Mouse (Mus musculus): Measurements from ENCODE around the gene Il23a. TPM values are rescaled to one million over a fixed set of nuclear protein-coding genes. Genes with fewer than 3 reads are reported as not detected.

Gene Il23a
- not detected for polyA plus RNA-seq (2014; fragmentation: Illumina TruSeq; extraction: RNeasy Lipid Tissue Mini Kit (QIAGEN cat#74804); ENCODE audit: low read depth, low replicate concordance)

DNA sequence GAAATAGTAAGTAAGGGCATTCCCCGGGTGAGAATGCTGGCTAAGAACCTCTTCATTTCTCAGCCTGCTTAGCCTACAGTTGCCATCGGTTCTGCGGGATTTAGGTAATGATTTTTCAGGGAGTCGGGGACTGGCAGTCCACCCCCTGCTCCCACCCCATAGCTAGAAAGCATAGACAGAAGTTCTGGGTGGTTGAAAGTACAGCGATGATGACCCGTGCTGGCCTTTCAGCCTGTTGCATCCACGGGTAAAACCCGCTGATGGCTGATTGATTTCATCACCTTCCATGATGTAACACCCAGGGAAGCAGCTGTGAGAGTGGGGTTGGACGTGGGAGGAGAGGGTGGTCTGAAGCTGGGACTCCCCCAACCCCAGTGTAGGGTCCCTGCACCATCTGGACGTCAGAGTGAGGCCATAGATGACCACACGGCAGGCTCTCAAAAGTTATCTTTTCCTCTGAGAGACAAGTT is at the start of gene Il23a:
Gene Il23a (minus strand): TSS at position 51 of the 470 bp plus-strand sequence.

GRCm38 (mm10) chr10:128337306-128338181 is 39.0 kb upstream of the Il23a start, which contains the start of gene Cs:
Gene Cs, plus strand, starts transcription at chr10:128337734.

DNA sequence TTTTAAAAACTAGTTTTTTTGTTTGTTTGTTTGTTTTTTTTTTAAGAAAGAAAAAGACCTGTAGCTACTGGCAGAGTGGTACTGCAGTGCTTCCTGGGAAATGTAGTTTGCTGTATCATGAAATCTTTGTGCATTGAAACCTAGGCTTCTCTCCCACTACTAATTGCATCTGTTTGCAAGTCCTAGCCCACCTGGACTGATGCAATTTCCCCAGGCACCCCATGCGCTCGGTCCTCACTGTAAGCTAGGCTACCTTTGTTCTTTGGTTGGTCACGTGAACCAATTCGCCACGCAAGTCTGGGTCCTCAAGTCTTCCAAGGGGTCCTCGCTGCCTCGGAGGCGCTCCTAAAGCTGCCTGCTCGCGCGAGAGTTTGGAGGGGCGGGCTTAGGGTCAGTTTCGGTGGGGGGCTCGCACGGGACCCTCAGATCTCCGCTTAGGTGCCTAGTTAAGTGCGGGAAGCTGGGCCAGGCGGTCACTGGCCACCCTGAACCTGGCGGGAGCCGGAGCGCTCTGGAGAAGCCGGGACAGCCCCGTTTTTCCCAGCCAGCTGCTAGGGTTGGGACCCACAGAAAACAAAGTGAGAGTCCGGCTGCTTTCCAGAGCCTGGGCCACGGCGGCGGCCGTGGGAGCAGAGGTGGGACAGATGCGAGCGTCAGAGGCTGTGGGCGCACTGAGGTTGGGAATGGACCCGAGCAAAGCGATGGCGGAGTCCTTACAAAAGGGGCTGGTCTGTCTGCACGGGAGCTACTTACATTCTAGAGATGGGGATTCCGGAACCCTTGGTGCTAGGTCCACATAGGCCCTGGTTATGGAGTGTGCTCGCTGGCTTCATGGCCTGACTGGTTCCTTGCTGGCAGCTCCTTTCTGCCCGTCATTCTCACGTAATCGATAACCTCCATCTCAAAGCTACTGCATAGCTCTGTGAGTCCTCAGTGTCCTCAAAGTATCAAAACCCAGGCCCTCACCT is 23.9 kb upstream of the Il23a start, which contains the start of gene Cnpy2:
Gene Cnpy2 (plus strand): TSS at position 319 of the 968 bp plus-strand sequence.

DNA sequence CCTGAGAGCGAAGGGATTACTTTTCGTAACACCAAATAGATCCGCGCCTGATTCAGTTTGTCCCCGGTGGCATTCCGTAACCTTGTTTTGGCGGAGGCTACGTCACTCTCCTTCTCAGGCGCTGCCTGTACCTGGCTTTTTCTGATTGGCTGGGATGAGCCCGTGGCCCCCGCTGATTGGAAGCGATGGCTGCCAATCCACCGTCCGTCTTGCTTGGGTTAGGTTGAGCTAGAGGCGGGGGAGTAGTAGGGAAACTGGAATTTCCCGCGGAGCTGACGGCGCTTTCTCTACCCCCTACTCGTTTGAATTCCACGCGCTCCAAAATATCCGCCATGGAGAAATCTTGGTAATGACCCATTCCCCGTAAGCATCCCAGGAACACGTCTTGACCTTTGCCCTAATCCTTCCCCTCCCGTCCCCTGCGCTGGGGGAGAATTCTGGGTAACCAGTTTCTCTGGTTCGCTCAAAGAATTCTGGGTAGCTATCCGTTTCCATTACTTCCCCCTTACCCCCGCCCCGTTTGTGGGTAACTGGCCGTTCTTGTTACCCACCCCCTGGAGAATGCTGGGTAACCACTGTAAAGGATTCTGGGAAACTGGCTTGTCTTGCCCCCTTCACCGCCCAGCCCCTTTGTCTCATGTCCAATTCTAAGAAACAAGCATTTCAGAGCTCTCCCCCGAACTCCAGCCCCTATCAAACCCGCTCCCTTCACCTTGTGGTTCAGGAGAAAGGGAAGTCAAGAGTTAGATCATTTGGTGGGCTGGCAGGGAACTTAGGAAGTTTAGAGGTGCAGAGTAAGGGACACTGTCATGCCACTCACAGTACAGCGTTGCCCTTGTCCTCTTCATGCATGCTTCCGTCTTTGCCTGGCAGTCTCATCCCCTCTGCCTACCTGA is 4.8 kb upstream of the Il23a start, which contains the start of gene Pan2:
Gene Pan2 (plus strand): TSS at position 210 of the 896 bp plus-strand sequence.

GRCm38 (mm10) chr10:128270287-128270841 is 28.2 kb downstream of the Il23a start, which contains the start of gene Stat2:
Gene Stat2, plus strand, starts transcription at chr10:128270559.

GRCm38 (mm10) chr10:128268371-128268770 is 30.2 kb downstream of the Il23a start, which contains the start of gene Apof:
Gene Apof, plus strand, starts transcription at chr10:128268671.

DNA sequence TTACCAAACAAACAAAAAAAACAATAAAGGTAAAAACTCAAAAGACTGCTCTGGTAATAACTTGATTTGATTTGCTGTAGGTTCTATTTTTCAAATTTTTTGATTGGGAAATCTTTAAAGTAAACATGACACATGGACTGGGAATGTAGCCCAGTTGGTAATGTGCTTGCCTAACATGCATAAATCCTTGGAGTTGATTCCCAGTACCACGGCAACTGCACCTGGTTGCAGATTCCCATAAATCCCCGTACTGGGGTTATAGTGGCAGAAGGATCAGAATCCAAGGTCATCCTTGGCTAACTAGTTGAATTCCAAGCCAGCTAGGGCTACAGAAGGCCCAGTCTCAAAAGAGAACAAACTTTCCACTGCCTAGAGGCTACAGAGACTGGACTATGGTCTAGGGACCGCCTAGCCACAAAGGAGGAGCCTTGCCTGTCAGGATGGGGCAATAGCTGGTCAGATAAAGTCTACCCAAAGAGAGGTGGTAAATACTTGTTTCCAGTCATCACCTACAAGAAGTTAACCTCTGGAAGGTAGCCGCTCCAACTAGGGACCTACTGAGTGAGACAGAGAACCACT is 44.8 kb downstream of the Il23a start, which contains the start of gene Apon:
Gene Apon (plus strand): TSS at position 420 of the 579 bp plus-strand sequence.

Other genes with a start within 250 kb of the Il23a start
- 395 TPM for gene Ptges3, start 239.8 kb downstream of the Il23a start, polyA plus RNA-seq (2014; fragmentation: Illumina TruSeq; extraction: RNeasy Lipid Tissue Mini Kit (QIAGEN cat#74804); ENCODE audit: low read depth, low replicate concordance)
- 1,708 TPM for gene Atp5b, start 215.5 kb downstream of the Il23a start, polyA plus RNA-seq (2014; fragmentation: Illumina TruSeq; extraction: RNeasy Lipid Tissue Mini Kit (QIAGEN cat#74804); ENCODE audit: low read depth, low replicate concordance)
- gene Baz2a, start 207.2 kb downstream of the Il23a start, polyA plus RNA-seq (2014; fragmentation: Illumina TruSeq; extraction: RNeasy Lipid Tissue Mini Kit (QIAGEN cat#74804); ENCODE audit: low read depth, low replicate concordance) = 9.3 TPM
- 12.4 TPM for gene Rbms2, start 118.5 kb downstream of the Il23a start, polyA plus RNA-seq (2014; fragmentation: Illumina TruSeq; extraction: RNeasy Lipid Tissue Mini Kit (QIAGEN cat#74804); ENCODE audit: low read depth, low replicate concordance)
- gene Gls2, start 104.3 kb downstream of the Il23a start, polyA plus RNA-seq (2014; fragmentation: Illumina TruSeq; extraction: RNeasy Lipid Tissue Mini Kit (QIAGEN cat#74804); ENCODE audit: low read depth, low replicate concordance) = not detected
- 16.3 TPM for gene Spryd4, start 86.9 kb downstream of the Il23a start, polyA plus RNA-seq (2014; fragmentation: Illumina TruSeq; extraction: RNeasy Lipid Tissue Mini Kit (QIAGEN cat#74804); ENCODE audit: low read depth, low replicate concordance)
- not detected for gene Mip, start 72.9 kb downstream of the Il23a start, polyA plus RNA-seq (2014; fragmentation: Illumina TruSeq; extraction: RNeasy Lipid Tissue Mini Kit (QIAGEN cat#74804); ENCODE audit: low read depth, low replicate concordance)
- gene Timeless, start 66.7 kb downstream of the Il23a start, polyA plus RNA-seq (2014; fragmentation: Illumina TruSeq; extraction: RNeasy Lipid Tissue Mini Kit (QIAGEN cat#74804); ENCODE audit: low read depth, low replicate concordance) = 2.3 TPM
- not detected for gene Apon, start 44.7 kb downstream of the Il23a start, polyA plus RNA-seq (2014; fragmentation: Illumina TruSeq; extraction: RNeasy Lipid Tissue Mini Kit (QIAGEN cat#74804); ENCODE audit: low read depth, low replicate concordance)
- gene Apof, start 30.1 kb downstream of the Il23a start, polyA plus RNA-seq (2014; fragmentation: Illumina TruSeq; extraction: RNeasy Lipid Tissue Mini Kit (QIAGEN cat#74804); ENCODE audit: low read depth, low replicate concordance) = not detected
- gene Stat2, start 28.2 kb downstream of the Il23a start, polyA plus RNA-seq (2014; fragmentation: Illumina TruSeq; extraction: RNeasy Lipid Tissue Mini Kit (QIAGEN cat#74804); ENCODE audit: low read depth, low replicate concordance) = 3.6 TPM
- 4.8 TPM for gene Pan2, start 4.6 kb upstream of the Il23a start, polyA plus RNA-seq (2014; fragmentation: Illumina TruSeq; extraction: RNeasy Lipid Tissue Mini Kit (QIAGEN cat#74804); ENCODE audit: low read depth, low replicate concordance)
- 69.0 TPM for gene Cnpy2, start 23.7 kb upstream of the Il23a start, polyA plus RNA-seq (2014; fragmentation: Illumina TruSeq; extraction: RNeasy Lipid Tissue Mini Kit (QIAGEN cat#74804); ENCODE audit: low read depth, low replicate concordance)
- 106 TPM for gene Cs, start 39.0 kb upstream of the Il23a start, polyA plus RNA-seq (2014; fragmentation: Illumina TruSeq; extraction: RNeasy Lipid Tissue Mini Kit (QIAGEN cat#74804); ENCODE audit: low read depth, low replicate concordance)
- gene Coq10a, start 70.2 kb upstream of the Il23a start, polyA plus RNA-seq (2014; fragmentation: Illumina TruSeq; extraction: RNeasy Lipid Tissue Mini Kit (QIAGEN cat#74804); ENCODE audit: low read depth, low replicate concordance) = 8.7 TPM
- 4.6 TPM for gene Ankrd52, start 78.4 kb upstream of the Il23a start, polyA plus RNA-seq (2014; fragmentation: Illumina TruSeq; extraction: RNeasy Lipid Tissue Mini Kit (QIAGEN cat#74804); ENCODE audit: low read depth, low replicate concordance)
- 0.53 TPM for gene Slc39a5, start 102.5 kb upstream of the Il23a start, polyA plus RNA-seq (2014; fragmentation: Illumina TruSeq; extraction: RNeasy Lipid Tissue Mini Kit (QIAGEN cat#74804); ENCODE audit: low read depth, low replicate concordance)
- 18.4 TPM for gene Nabp2, start 112.7 kb upstream of the Il23a start, polyA plus RNA-seq (2014; fragmentation: Illumina TruSeq; extraction: RNeasy Lipid Tissue Mini Kit (QIAGEN cat#74804); ENCODE audit: low read depth, low replicate concordance)
- gene Rnf41, start 112.9 kb upstream of the Il23a start, polyA plus RNA-seq (2014; fragmentation: Illumina TruSeq; extraction: RNeasy Lipid Tissue Mini Kit (QIAGEN cat#74804); ENCODE audit: low read depth, low replicate concordance) = 4.9 TPM
- 47.7 TPM for gene Smarcc2, start 160.5 kb upstream of the Il23a start, polyA plus RNA-seq (2014; fragmentation: Illumina TruSeq; extraction: RNeasy Lipid Tissue Mini Kit (QIAGEN cat#74804); ENCODE audit: low read depth, low replicate concordance)
- 99.8 TPM for gene Myl6, start 195.4 kb upstream of the Il23a start, polyA plus RNA-seq (2014; fragmentation: Illumina TruSeq; extraction: RNeasy Lipid Tissue Mini Kit (QIAGEN cat#74804); ENCODE audit: low read depth, low replicate concordance)
- 0.40 TPM for gene Myl6b, start 199.9 kb upstream of the Il23a start, polyA plus RNA-seq (2014; fragmentation: Illumina TruSeq; extraction: RNeasy Lipid Tissue Mini Kit (QIAGEN cat#74804); ENCODE audit: low read depth, low replicate concordance)
- 2.3 TPM for gene Esyt1, start 227.1 kb upstream of the Il23a start, polyA plus RNA-seq (2014; fragmentation: Illumina TruSeq; extraction: RNeasy Lipid Tissue Mini Kit (QIAGEN cat#74804); ENCODE audit: low read depth, low replicate concordance)
- gene Zc3h10, start 249.0 kb upstream of the Il23a start, polyA plus RNA-seq (2014; fragmentation: Illumina TruSeq; extraction: RNeasy Lipid Tissue Mini Kit (QIAGEN cat#74804); ENCODE audit: low read depth, low replicate concordance) = 1.6 TPM

Measured in kidney, adult 10 weeks (tissue).